Mouse (Mus musculus) liver, embryonic 11.5 days (tissue): ENCODE data around the gene Tceanc. TPM values are rescaled to one million over a fixed set of nuclear protein-coding genes. Genes with fewer than 3 reads are reported as not detected.

Experiments used
- ATAC-seq: fragments of 200-750 bp; cut with Nextera tagmentation; replicated peaks from 2 replicates; pipeline ENCODE4 v1.8.0; 2017; ENCODE audit warnings: moderate number of reproducible peaks, mild to moderate bottlenecking, moderate TSS enrichment, moderate library complexity; ENCODE audit not compliant: low FRiP score
- DNase-seq: peaks from one replicate; pipeline ENCODE4 v3.0.0-alpha.2; 2017; ENCODE audit warnings: low spot score
- H3K27ac ChIP-seq: fragments of 300-500 bp; sonication (generic); 2 replicates; pipeline ENCODE4 v1.5.1; 2014; ENCODE audit warnings: mild to moderate bottlenecking, low read depth, low read length, control low read depth
- H3K27me3 ChIP-seq: fragments of 300-500 bp; sonication (generic); replicated peaks from 2 replicates; pipeline ENCODE4 v1.6.1; 2014; ENCODE audit warnings: low read length, mixed read lengths; ENCODE audit not compliant: control insufficient read depth, insufficient read depth
- H3K36me3 ChIP-seq: fragments of 300-500 bp; sonication (generic); 2 replicates; pipeline ENCODE4 v1.6.1; 2014; ENCODE audit warnings: mild to moderate bottlenecking, low read length, moderate library complexity, mixed read lengths; ENCODE audit not compliant: control insufficient read depth, insufficient read depth
- H3K4me1 ChIP-seq: fragments of 300-500 bp; sonication (generic); replicated peaks from 2 replicates; pipeline ENCODE4 v1.6.1; 2014; ENCODE audit warnings: low read length, mixed read lengths; ENCODE audit not compliant: control insufficient read depth, insufficient read depth
- H3K4me2 ChIP-seq: fragments of 300-500 bp; sonication (generic); 2 replicates; pipeline ENCODE4 v1.6.1; 2014; ENCODE audit warnings: mild to moderate bottlenecking, control low read depth, moderate library complexity
- H3K4me3 ChIP-seq: fragments of 300-500 bp; sonication (generic); 2 replicates; pipeline ENCODE4 v1.5.1; 2014; ENCODE audit warnings: low read depth, low read length, control low read depth
- H3K9ac ChIP-seq: fragments of 300-500 bp; sonication (generic); 2 replicates; pipeline ENCODE4 v1.6.1; 2014; ENCODE audit warnings: low read depth, low read length, control low read depth
- H3K9me3 ChIP-seq: fragments of 300-500 bp; sonication (generic); 2 replicates; pipeline ENCODE4 v1.6.1; 2016; ENCODE audit warnings: low read length, inconsistent platforms, mixed read lengths; ENCODE audit not compliant: control insufficient read depth
- WGBS: fragments of 180-500 bp; shearing (Covaris S2); extraction: QIAGEN DNeasy Blood & Tissue Kit; methylation state at CpG from one replicate; pipeline ENCODE4 v1.1.7; 2014; 5-methylcytosine and 5-hydroxymethylcytosine counted together
- polyA plus RNA-seq: library from polyadenylated mRNA; unstranded; fragments of >200 nt; fragmentation: Nextera tagmentation; extraction: Ambion mirVana; gene quantifications from 2 replicates; pipeline ENCODE4 v1.2.1, GENCODE M21; 2014

Tceanc gene
- polyA plus RNA-seq, 1 experiment from 2014 or later: 6.0 TPM

DNA sequence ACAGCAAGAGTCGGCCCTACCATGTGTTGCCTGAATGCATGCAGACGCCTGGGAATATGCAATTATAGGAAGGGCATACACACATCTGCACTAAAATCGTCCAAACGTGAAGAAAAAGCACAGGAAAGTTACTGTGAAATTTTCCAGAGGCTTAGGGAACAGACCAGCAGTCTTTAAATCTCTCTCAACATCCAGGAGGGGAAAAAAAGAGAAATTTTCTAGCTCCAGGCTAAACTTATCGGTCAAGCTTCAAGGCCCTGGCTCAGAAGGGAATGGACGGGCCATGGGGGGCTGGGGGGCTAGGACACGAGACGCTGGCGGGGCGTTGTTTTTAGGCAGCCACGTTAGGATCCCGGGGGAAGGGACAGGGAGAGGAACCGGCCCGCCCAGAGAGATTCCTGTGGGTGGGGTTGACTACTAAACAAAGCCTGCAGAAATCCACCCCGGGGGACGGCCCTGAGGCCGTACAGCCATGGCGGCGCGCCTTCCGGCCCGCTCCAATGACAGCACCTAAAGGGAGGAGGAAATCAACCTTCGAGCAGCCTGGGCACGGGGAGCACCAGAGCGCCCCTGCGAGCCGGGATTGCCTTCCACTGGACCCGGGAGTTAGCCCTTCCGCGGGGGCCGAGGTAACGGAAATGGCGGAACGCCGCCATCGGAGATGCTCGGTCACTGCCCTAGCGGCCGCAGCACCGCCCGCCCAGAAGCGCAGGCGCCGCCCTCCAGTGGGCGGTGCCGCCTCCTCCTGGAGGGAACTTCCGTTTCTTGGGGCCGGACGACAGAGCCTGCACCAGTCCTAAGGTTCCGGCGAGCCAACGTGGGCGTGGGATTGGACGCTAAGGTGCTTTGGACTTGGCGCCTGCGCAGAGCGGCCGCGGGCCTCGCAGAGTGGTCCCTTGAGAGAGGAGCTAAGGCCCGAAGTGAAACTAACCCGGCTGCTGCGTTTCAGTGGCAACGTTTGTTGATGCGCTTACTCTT lies 8.3 kb downstream of the Tceanc start:
- WGBS: 14% methylated on average over 65 of the region's 65 CpGs
- no peaks in the 10 kb centered on the region for H3K36me3 ChIP-seq
- no peaks in the 10 kb centered on the region for H3K9me3 ChIP-seq
- H3K4me2 ChIP-seq: peak overlapping the region; percentile 59
- ATAC-seq: peak; percentile 96
- no peaks in the 10 kb centered on the region; the same call in 1 of the 2 replicates for H3K27me3 ChIP-seq
- DNase-seq: peak; percentile 82
- peak overlapping the region; percentile 76 for H3K9ac ChIP-seq
- H3K4me1 ChIP-seq: no peaks in the 10 kb centered on the region
- H3K4me3 ChIP-seq: peak overlapping the region; percentile 60
- peak overlapping the region; percentile 94 for H3K27ac ChIP-seq

DNA sequence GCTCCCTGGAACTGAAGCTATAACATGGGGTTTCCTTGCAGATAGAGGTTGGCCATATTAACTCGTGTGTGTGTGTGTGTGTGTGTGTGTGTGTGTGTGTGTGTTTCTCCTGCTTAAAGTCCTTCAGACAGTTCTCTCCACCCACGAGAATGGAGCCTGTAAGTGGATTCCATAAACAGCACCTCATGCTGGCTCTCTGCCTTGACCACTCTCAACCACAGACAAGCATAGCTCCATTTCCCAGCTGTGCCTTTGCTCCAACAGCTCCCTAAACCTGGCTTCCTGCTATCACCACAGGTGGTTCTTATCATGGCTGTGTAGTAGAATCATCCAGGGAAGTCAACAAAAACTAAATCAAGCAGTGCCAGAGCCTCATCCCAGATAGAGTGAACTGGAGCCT lies 13.9 kb downstream of the Tceanc start:
- no peaks in the 10 kb centered on the region for H3K9me3 ChIP-seq
- H3K4me3 ChIP-seq: no peak overlapping the region
- ATAC-seq: no peak
- no peak overlapping the region for H3K9ac ChIP-seq
- H3K4me2 ChIP-seq: no peak overlapping the region
- H3K4me1 ChIP-seq: no peaks in the 10 kb centered on the region
- no peak overlapping the region for H3K27ac ChIP-seq
- no peaks in the 10 kb centered on the region; the same call in none of the 2 replicates for H3K27me3 ChIP-seq
- DNase-seq: no peak
- 54% methylated on average over 2 of the region's 2 CpGs for WGBS
- no peaks in the 10 kb centered on the region for H3K36me3 ChIP-seq

DNA sequence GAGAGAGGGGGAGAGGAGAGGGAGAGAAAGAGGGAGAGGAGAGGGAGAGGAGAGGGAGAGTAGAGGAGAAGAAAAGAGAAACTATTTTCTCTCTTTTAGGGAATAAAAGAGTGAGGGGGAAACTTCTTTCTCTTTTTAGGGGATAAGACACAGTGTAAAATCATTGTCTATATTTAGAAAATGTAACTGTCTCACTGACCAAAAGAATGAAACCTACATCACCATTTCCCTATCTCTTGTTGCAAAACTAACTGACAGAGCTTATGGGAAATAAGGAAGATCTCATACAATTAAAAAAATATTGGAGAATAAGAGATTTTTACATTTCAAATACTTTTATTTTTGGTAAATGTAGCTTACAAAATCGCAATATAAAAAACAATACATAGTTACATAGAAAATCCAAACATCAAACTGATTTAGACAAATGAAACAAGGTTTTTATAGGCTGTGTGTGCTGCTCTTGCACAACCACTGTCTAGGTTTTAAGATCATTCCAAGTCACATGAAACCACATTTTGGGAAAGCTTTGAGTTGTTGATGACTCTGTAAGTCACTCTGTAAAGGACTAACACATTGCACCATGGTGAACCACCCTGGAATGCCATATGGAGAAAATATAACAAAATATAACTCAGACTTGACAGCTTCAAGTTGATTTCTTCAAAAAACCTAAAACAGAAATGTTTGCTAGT lies 18.7 kb downstream of the Tceanc start:
- H3K36me3 ChIP-seq: no peaks in the 10 kb centered on the region
- 65% methylated on average over 1 of the region's 1 CpGs for WGBS
- no peak overlapping the region for H3K27ac ChIP-seq
- no peaks in the 10 kb centered on the region; the same call in none of the 2 replicates for H3K27me3 ChIP-seq
- no peaks in the 10 kb centered on the region for H3K9me3 ChIP-seq
- no peak overlapping the region for H3K4me3 ChIP-seq
- no peak for DNase-seq
- no peaks in the 10 kb centered on the region for H3K4me1 ChIP-seq
- no peak overlapping the region for H3K4me2 ChIP-seq
- ATAC-seq: no peak
- no peak overlapping the region for H3K9ac ChIP-seq

DNA sequence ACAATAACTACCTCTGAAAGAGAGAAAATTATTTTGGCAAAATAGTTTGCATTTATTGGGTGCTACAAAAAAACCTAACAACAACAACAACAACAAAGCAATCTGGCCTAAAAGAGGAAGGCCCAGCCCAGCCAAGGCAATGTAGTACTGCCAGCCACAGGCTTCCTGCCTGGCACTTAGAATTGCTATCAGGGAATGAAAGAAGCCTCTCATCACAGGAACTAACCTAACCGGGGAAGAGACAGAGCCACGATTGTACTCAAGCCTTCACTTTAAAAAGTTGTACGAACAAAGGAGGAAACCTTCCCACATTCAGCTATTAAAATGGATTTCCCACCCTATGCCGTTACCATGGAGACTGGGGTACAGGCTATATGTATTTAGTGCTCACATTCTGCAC lies 20.6 kb downstream of the Tceanc start:
- Histone ChIP-seq H3K27me3 (no peaks in the 10 kb centered on the region; the same call in 1 of the 2 replicates), H3K27ac (no peak overlapping the region), H3K4me2 (no peak overlapping the region), H3K9ac (no peak overlapping the region), H3K4me3 (no peak overlapping the region), H3K36me3 (no peaks in the 10 kb centered on the region), H3K4me1 (no peaks in the 10 kb centered on the region), H3K9me3 (no peaks in the 10 kb centered on the region)
- 53% methylated on average over 4 of the region's 4 CpGs for WGBS
- no peak for ATAC-seq
- DNase-seq: no peak

DNA sequence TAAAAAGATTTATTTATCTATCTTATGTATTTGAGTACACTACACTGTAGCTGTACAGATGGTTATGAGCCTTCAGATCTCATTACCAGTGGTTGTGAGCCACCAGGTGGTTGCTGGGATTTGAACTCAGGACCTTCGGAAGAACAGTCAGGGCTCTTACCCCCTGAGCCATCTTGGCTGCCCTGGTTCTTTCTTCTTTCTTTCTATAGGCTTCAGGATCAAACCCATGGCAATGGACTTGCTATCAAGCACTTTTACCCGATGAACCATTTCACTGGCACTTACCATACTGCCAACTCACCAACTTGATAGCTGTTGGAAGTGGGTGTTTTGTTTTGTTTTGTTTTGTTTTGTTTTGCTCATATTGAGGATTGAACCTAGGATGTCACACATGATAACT lies 23.3 kb downstream of the Tceanc start:
- no peak for ATAC-seq
- Histone ChIP-seq H3K36me3 (no peaks in the 10 kb centered on the region), H3K27me3 (no peaks in the 10 kb centered on the region), H3K4me3 (no peak overlapping the region), H3K27ac (no peak overlapping the region), H3K4me2 (no peak overlapping the region), H3K9ac (no peak overlapping the region), H3K4me1 (no peaks in the 10 kb centered on the region), H3K9me3 (no peaks in the 10 kb centered on the region)
- WGBS: 84% methylated on average over 2 of the region's 2 CpGs
- no peak for DNase-seq

DNA sequence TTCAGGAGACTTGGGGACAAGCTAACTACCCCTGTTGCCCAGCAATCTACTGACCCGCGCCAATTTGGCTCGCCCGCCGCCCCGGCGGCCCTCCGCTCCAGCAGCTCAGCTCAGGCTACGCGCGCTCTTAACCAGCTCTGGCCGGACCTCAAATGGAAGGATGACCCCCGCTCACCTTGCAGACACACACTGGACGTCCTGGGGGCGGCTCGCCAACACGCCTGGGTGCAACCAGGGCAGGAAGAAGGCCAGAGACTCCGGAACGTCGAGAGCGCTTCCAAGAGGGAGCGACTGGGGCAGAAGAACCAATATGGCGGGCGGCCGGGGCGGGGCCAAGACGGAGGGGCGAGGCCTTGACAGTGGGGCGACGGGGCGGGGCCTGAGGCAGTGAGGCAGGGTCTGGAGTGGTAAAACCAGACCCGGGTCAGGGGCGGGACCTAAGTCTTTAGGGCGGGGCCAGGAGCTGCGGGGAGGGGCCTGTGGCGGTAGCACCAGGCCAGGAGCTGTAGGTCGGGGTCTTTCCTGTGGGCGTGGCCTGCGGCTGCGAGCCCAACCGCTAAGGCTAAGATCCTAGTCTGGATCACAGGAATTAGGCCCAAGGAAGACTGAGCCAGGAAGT lies 38.9 kb downstream of the Tceanc start, which contains the start of gene Rab9:
Rab9 (minus strand) TSS at position 503 of the 619 bp plus-strand sequence.
- WGBS: 13% methylated on average over 33 of the region's 41 CpGs
- Histone ChIP-seq H3K4me1 (no peaks in the 10 kb centered on the region), H3K4me3 (peak within 1 kb of the TSS; percentile 61), H3K27me3 (peaks cover 4% of the 10 kb centered on the region; the same call in 1 of the 2 replicates), H3K36me3 (no peaks in the 10 kb centered on the region), H3K27ac (peak within 1 kb of the TSS; percentile 66), H3K4me2 (peak within 1 kb of the TSS; percentile 59), H3K9me3 (no peaks in the 10 kb centered on the region), H3K9ac (peak within 1 kb of the TSS; percentile 72)
- ATAC-seq (peak; percentile 98), DNase-seq (peak; percentile 90)

DNA sequence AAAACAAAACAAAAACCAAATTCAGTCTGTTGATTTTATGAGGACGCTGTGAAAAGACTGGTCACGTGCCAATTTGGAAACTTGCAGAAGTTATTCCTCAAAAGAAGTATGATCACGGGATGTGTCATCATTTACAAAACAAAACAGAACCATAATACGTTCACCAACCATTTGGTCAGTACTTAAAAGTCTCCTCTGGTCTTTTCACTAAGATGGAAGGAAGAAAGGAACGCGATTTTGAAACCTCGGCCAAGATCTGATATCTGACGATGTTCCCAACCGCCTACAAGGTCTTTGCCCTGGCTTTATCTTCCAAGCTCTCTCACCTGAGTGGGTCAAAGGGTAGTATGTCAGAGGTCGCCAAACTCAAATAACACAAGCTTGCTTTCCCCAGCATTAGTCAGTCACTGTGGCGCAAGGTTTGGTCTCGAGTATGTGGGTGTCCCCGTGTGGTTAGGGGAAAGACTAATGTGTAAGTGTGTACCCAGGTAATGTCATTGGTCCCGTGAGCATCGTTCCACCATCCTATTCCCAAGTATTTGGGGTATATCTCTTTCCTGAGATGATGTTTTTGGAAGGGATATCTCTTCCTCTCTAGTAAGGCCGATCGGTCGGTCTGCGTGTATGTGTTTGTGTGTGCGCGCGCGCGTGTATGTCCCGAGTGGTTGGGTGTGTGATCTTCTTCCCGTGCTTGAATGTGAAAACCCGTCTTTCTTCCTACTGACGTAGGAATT lies 39.6 kb downstream of the Tceanc start:
- WGBS: 20% methylated on average over 28 of the region's 28 CpGs
- DNase-seq: peak; percentile 32
- Histone ChIP-seq H3K36me3 (no peaks in the 10 kb centered on the region; the same call in 1 of the 2 replicates), H3K4me2 (peak overlapping the region; percentile 59), H3K9ac (peak overlapping the region; percentile 72), H3K4me1 (no peaks in the 10 kb centered on the region), H3K9me3 (no peaks in the 10 kb centered on the region), H3K4me3 (peak overlapping the region; percentile 61), H3K27me3 (peaks cover 4% of the 10 kb centered on the region; the same call in 1 of the 2 replicates), H3K27ac (peak overlapping the region; percentile 66)
- peak; percentile 44 for ATAC-seq

DNA sequence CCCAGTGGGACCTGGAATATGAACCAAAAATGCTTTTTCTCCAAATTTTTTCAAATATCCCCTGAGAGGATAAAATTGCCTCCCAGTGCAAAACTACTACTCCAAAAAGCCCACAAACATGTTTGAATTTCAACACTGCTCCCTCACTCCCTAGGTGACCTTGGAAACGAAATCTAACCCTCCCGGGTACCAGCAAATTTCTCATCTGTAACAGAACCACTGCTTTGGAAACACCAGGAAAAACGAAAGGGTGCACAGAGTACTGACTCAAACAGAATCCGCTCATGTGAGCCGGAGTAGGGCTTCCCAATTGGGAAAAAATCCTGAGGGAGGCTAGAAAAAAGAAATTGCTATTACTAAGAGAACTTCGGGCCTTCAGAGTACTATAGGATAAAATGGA lies 41.0 kb downstream of the Tceanc start:
- H3K27me3 ChIP-seq: 0 out of 2 replicates have a peak, but pooled peaks cover 3% of the 10 kb centered on the region
- no peaks in the 10 kb centered on the region for H3K9me3 ChIP-seq
- H3K9ac ChIP-seq: no peak overlapping the region
- no peak for ATAC-seq
- H3K4me3 ChIP-seq: peak overlapping the region; percentile 12; the same call in 1 of the 2 replicates
- H3K4me1 ChIP-seq: no peaks in the 10 kb centered on the region
- DNase-seq: no peak
- 75% methylated on average over 6 of the region's 6 CpGs for WGBS
- H3K27ac ChIP-seq: no peak overlapping the region
- H3K36me3 ChIP-seq: no peaks in the 10 kb centered on the region; the same call in 1 of the 2 replicates
- H3K4me2 ChIP-seq: peak overlapping the region; percentile 59
